In genomic region chr4:148604541-148605165, GRCm38 (mm10) we compare ENCODE assay signal across 8 mouse cellular contexts. TPM values are rescaled to one million over a fixed set of nuclear protein-coding genes. Genes with fewer than 3 reads are reported as not detected.
DNase-seq lines count a peak whose midpoint lies in the region; ATAC-seq lines count a peak whose summit lies in the region.

No protein-coding gene starts in this region.

- 76% methylated on average over 3 of the region's 3 CpGs for WGBS in embryonic facial prominence, embryonic 13.5 days
- 93% methylated on average over 3 of the region's 3 CpGs for WGBS in intestine, embryonic 14.5 days
- 83% methylated on average over 3 of the region's 3 CpGs for WGBS in liver, embryonic 16.5 days (ENCODE audit: insufficient replicate concordance)

- H3K4me1 ChIP-seq in embryonic facial prominence, embryonic 13.5 days = no peaks in the 10 kb centered on the region
- H3K4me1 ChIP-seq in intestine, embryonic 14.5 days (replicated peaks; ENCODE audit: control insufficient read depth, insufficient read depth, low read length) = no peaks in the 10 kb centered on the region
- H3K4me1 ChIP-seq in liver, embryonic 16.5 days (ENCODE audit: control insufficient read depth, low read depth, low read length) = peaks cover 8% of the 10 kb centered on the region

- DNase-seq in right cerebral cortex, postnatal 10 days (ENCODE audit: low spot score in 2 of 2) = peak; percentile 66 to 74
- DNase-seq in right cerebral cortex, postnatal 36 days (ENCODE audit: low spot score in 2 of 2) = no peak
- peak; percentile 71 for DNase-seq in intestine, embryonic 14.5 days (ENCODE audit: low spot score)
- peak; percentile 61 for DNase-seq in ovary, postnatal 36 days (ENCODE audit: low spot score)
- peak; percentile 56 to 69 for DNase-seq in urinary bladder, postnatal 36 days (ENCODE audit: low spot score in 2 of 2)

- H3K27ac ChIP-seq in embryonic facial prominence, embryonic 13.5 days = peak overlapping the region; percentile 72; the same call in 1 of the 2 replicates
- H3K27ac ChIP-seq in intestine, embryonic 14.5 days (ENCODE audit: low read depth) = no peak overlapping the region
- H3K27ac ChIP-seq in liver, embryonic 16.5 days (ENCODE audit: low read length) = no peak overlapping the region

- no peaks in the 10 kb centered on the region for H3K9me3 ChIP-seq in embryonic facial prominence, embryonic 13.5 days
- no peaks in the 10 kb centered on the region for H3K9me3 ChIP-seq in intestine, embryonic 14.5 days (ENCODE audit: control insufficient read depth, low read length)
- no peaks in the 10 kb centered on the region for H3K9me3 ChIP-seq in liver, embryonic 16.5 days (replicated peaks; ENCODE audit: control insufficient read depth, low read length)

- no peak overlapping the region for H3K9ac ChIP-seq in embryonic facial prominence, embryonic 13.5 days
- H3K9ac ChIP-seq in intestine, embryonic 14.5 days (ENCODE audit: low read length) = no peak overlapping the region
- H3K9ac ChIP-seq in liver, embryonic 16.5 days (ENCODE audit: low read depth, low read length) = no peak overlapping the region

- H3K4me3 ChIP-seq in embryonic facial prominence, embryonic 13.5 days = no peak overlapping the region
- no peak overlapping the region for H3K4me3 ChIP-seq in intestine, embryonic 14.5 days (ENCODE audit: low read depth, low read length)
- H3K4me3 ChIP-seq in liver, embryonic 16.5 days (ENCODE audit: low read depth, low read length) = no peak overlapping the region

- peaks cover 6% of the 10 kb centered on the region; the same call in 1 of the 2 replicates for H3K36me3 ChIP-seq in embryonic facial prominence, embryonic 13.5 days
- peaks cover under 1% of the 10 kb centered on the region; the same call in 1 of the 2 replicates for H3K36me3 ChIP-seq in intestine, embryonic 14.5 days (ENCODE audit: control insufficient read depth, insufficient read depth, low read length)
- H3K36me3 ChIP-seq in liver, embryonic 16.5 days (ENCODE audit: control insufficient read depth, insufficient read depth) = no peaks in the 10 kb centered on the region

- no peak overlapping the region for H3K4me2 ChIP-seq in embryonic facial prominence, embryonic 13.5 days
- no peak overlapping the region for H3K4me2 ChIP-seq in intestine, embryonic 14.5 days (ENCODE audit: low read length)
- H3K4me2 ChIP-seq in liver, embryonic 16.5 days (ENCODE audit: low read depth, low read length) = no peak overlapping the region

- peak; percentile 71 for ATAC-seq in activated CD4-positive, CD25-positive, alpha-beta regulatory T cell, adult 4 months
- no peak for ATAC-seq in embryonic facial prominence, embryonic 13.5 days (ENCODE audit: insufficient number of reproducible peaks, insufficient read depth, low FRiP score, low TSS enrichment, low read depth)
- 0 out of 2 replicates have a peak, but pooled peaks have one; percentile 11 for ATAC-seq in intestine, embryonic 14.5 days (replicated peaks; ENCODE audit: low FRiP score, low TSS enrichment, low read depth)
- ATAC-seq in liver, embryonic 16.5 days (ENCODE audit: low read depth) = 0 out of 2 replicates have a peak, but pooled peaks have one; percentile 33

- H3K27me3 ChIP-seq in embryonic facial prominence, embryonic 13.5 days = no peaks in the 10 kb centered on the region
- no peaks in the 10 kb centered on the region for H3K27me3 ChIP-seq in intestine, embryonic 14.5 days (replicated peaks; ENCODE audit: control insufficient read depth, insufficient read depth, low read length)
- H3K27me3 ChIP-seq in liver, embryonic 16.5 days (ENCODE audit: control insufficient read depth, insufficient read depth, low read depth, low read length) = no peaks in the 10 kb centered on the region

RNA-seq across cellular contexts. Expression of gene Masp2, which starts 2.3 kb away (rescaled TPM):
- not detected for polyA plus RNA-seq in activated CD4-positive, CD25-positive, alpha-beta regulatory T cell, adult 4 months (2017; shearing (Covaris generic))
- 0.07 and 1.1 TPM in 2 replicates for polyA plus RNA-seq in embryonic facial prominence, embryonic 13.5 days (2015; fragmentation: Nextera tagmentation; extraction: Ambion mirVana)
- 0.22 and 0.28 TPM in 2 replicates for polyA plus RNA-seq in intestine, embryonic 14.5 days (2014; fragmentation: Nextera tagmentation; extraction: Ambion mirVana)
- polyA plus RNA-seq in liver, embryonic 16.5 days (2015; fragmentation: Nextera tagmentation; extraction: Ambion mirVana) = 58.7 and 65.9 TPM in 2 replicates

RNA-seq across cellular contexts. Expression of gene Srm, which starts 13.3 kb away (rescaled TPM):
- 1 to 10 TPM; 7.9 to 9.9 TPM for polyA plus RNA-seq in activated CD4-positive, CD25-positive, alpha-beta regulatory T cell, adult 4 months (2017; shearing (Covaris generic))
- polyA plus RNA-seq in embryonic facial prominence, embryonic 13.5 days (2015; fragmentation: Nextera tagmentation; extraction: Ambion mirVana) = 201 and 214 TPM in 2 replicates
- polyA plus RNA-seq in intestine, embryonic 14.5 days (2014; fragmentation: Nextera tagmentation; extraction: Ambion mirVana) = 249 and 260 TPM in 2 replicates
- polyA plus RNA-seq in liver, embryonic 16.5 days (2015; fragmentation: Nextera tagmentation; extraction: Ambion mirVana) = 88.3 and 94.2 TPM in 2 replicates

RNA-seq across cellular contexts. Expression of gene Tardbp, which starts 22.2 kb away (rescaled TPM):
- 100 to 1,000 TPM; 149 to 181 TPM for polyA plus RNA-seq in activated CD4-positive, CD25-positive, alpha-beta regulatory T cell, adult 4 months (2017; shearing (Covaris generic))
- polyA plus RNA-seq in embryonic facial prominence, embryonic 13.5 days (2015; fragmentation: Nextera tagmentation; extraction: Ambion mirVana) = 371 and 401 TPM in 2 replicates
- polyA plus RNA-seq in intestine, embryonic 14.5 days (2014; fragmentation: Nextera tagmentation; extraction: Ambion mirVana) = 137 and 153 TPM in 2 replicates
- 110 and 128 TPM in 2 replicates for polyA plus RNA-seq in liver, embryonic 16.5 days (2015; fragmentation: Nextera tagmentation; extraction: Ambion mirVana)

RNA-seq across cellular contexts. Expression of gene Gm572, which starts 38.5 kb away (rescaled TPM):
- polyA plus RNA-seq in activated CD4-positive, CD25-positive, alpha-beta regulatory T cell, adult 4 months (2017; shearing (Covaris generic)) = not detected
- not detected in 2 replicates for polyA plus RNA-seq in embryonic facial prominence, embryonic 13.5 days (2015; fragmentation: Nextera tagmentation; extraction: Ambion mirVana)
- not detected in 2 replicates for polyA plus RNA-seq in intestine, embryonic 14.5 days (2014; fragmentation: Nextera tagmentation; extraction: Ambion mirVana)
- polyA plus RNA-seq in liver, embryonic 16.5 days (2015; fragmentation: Nextera tagmentation; extraction: Ambion mirVana) = not detected in 2 replicates

RNA-seq across cellular contexts. Expression of gene Exosc10, which starts 46.4 kb away (rescaled TPM):
- polyA plus RNA-seq in activated CD4-positive, CD25-positive, alpha-beta regulatory T cell, adult 4 months (2017; shearing (Covaris generic)) = 10 to 100 TPM; 65.2 to 88.1 TPM
- polyA plus RNA-seq in embryonic facial prominence, embryonic 13.5 days (2015; fragmentation: Nextera tagmentation; extraction: Ambion mirVana) = 97.0 and 99.7 TPM in 2 replicates
- 89.2 and 100 TPM in 2 replicates for polyA plus RNA-seq in intestine, embryonic 14.5 days (2014; fragmentation: Nextera tagmentation; extraction: Ambion mirVana)
- 30.3 and 31.4 TPM in 2 replicates for polyA plus RNA-seq in liver, embryonic 16.5 days (2015; fragmentation: Nextera tagmentation; extraction: Ambion mirVana)

Comparison
In these comparisons a context has a peak if more than half of its experiments do, and no peak if none do; other contexts are left out.
1. DNase-seq: peak in right cerebral cortex, postnatal 10 days (2 of 2), intestine, embryonic 14.5 days (single experiment), ovary, postnatal 36 days (single experiment) and urinary bladder, postnatal 36 days (2 of 2); none in right cerebral cortex, postnatal 36 days (0 of 2).
2. RNA of gene Masp2, which starts 2.3 kb away (polyA plus RNA-seq): 58.7 to 65.9 TPM in liver, embryonic 16.5 days; 0.22 to 0.28 TPM in intestine, embryonic 14.5 days, not detected in activated CD4-positive, CD25-positive, alpha-beta regulatory T cell, adult 4 months and 0.07 to 1.1 TPM in embryonic facial prominence, embryonic 13.5 days; every median in the first group is over 10 times any median in the second.